Mouse (Mus musculus) testis, adult 2 months (tissue): ENCODE measurements around the gene Farp1. TPM values are rescaled to one million over a fixed set of nuclear protein-coding genes. Genes with fewer than 3 reads are reported as not detected.
"Not testable (repeated sequence)": the region's sequence is repeated elsewhere in the genome, so short reads cannot be mapped to it uniquely, and the experiment has no call there.

Source experiments
- H3K27ac ChIP-seq: fragments of 200-500 bp; 2 replicates; pipeline ENCODE4 v1.5.1; 2012; ENCODE audit warnings: low read depth, low read length; ENCODE audit not compliant: control insufficient read depth, insufficient read depth
- H3K27me3 ChIP-seq: fragments of 200-500 bp; 2 replicates; pipeline ENCODE4 v1.6.1; 2012; ENCODE audit warnings: mild to moderate bottlenecking, low read length, moderate library complexity; ENCODE audit not compliant: control insufficient read depth, insufficient read depth
- H3K36me3 ChIP-seq: fragments of 200-500 bp; 2 replicates; pipeline ENCODE4 v1.6.1; 2012; ENCODE audit warnings: mild to moderate bottlenecking, low read length; ENCODE audit not compliant: control insufficient read depth, insufficient read depth
- H3K4me1 ChIP-seq: fragments of 200-500 bp; 2 replicates; pipeline ENCODE4 v1.6.1; 2012; ENCODE audit warnings: low read length; ENCODE audit not compliant: control insufficient read depth, insufficient read depth
- H3K4me3 ChIP-seq: fragments of 200-500 bp; 2 replicates; pipeline ENCODE4 v1.5.1; 2012; ENCODE audit warnings: low read depth, mild to moderate bottlenecking, low read length, moderate library complexity, mixed read lengths; ENCODE audit not compliant: control insufficient read depth
- CTCF ChIP-seq: fragments of 200-500 bp; IDR thresholded peaks from 2 replicates; pipeline ENCODE4 v1.5.1; 2012; ENCODE audit warnings: low read depth, mild to moderate bottlenecking, inconsistent platforms, low read length, moderate library complexity; ENCODE audit not compliant: control insufficient read depth, insufficient read depth, insufficient replicate concordance
- POLR2A ChIP-seq: fragments of 200-500 bp; IDR thresholded peaks from 2 replicates; pipeline ENCODE4 v1.6.1; 2012; ENCODE audit warnings: low read depth, mild to moderate bottlenecking, inconsistent platforms, low read length, moderate library complexity; ENCODE audit not compliant: control insufficient read depth
- polyA plus RNA-seq: library from polyadenylated mRNA; depleted of rRNA; stranded (reverse); fragments of >200 nt; gene quantifications from 2 replicates; pipeline ENCODE4 v1.2.3, GENCODE M21; 2012

The Farp1 gene
- polyA plus RNA-seq, 1 experiment: 1.4 TPM

DNA sequence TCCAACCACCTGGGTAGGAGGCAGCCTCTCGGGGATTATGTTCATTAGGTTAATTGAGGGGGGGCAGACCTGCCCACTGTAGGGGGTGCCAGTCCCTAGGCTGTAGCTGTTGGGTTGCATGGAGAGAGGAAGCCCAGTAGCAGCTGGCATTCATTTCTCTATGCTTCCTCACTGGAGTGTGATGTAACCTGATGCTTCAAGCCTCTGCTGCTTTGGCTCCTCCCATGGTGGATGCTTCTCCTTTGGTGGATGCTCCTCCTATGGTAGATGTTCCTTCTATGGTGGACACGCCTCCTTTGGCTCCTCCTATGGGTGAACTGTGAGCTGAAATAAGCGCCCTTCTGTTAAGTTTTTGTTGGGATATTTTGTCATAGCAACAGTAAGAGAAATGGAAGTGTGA, 9.1 kb downstream of the Farp1 start:
- no peaks in the 10 kb centered on the region for H3K36me3 ChIP-seq
- TF ChIP-seq CTCF (no peak), POLR2A (no peak)
- no peaks in the 10 kb centered on the region for H3K4me1 ChIP-seq
- no peak overlapping the region for H3K4me3 ChIP-seq
- no peaks in the 10 kb centered on the region for H3K27me3 ChIP-seq
- no peak overlapping the region for H3K27ac ChIP-seq

DNA sequence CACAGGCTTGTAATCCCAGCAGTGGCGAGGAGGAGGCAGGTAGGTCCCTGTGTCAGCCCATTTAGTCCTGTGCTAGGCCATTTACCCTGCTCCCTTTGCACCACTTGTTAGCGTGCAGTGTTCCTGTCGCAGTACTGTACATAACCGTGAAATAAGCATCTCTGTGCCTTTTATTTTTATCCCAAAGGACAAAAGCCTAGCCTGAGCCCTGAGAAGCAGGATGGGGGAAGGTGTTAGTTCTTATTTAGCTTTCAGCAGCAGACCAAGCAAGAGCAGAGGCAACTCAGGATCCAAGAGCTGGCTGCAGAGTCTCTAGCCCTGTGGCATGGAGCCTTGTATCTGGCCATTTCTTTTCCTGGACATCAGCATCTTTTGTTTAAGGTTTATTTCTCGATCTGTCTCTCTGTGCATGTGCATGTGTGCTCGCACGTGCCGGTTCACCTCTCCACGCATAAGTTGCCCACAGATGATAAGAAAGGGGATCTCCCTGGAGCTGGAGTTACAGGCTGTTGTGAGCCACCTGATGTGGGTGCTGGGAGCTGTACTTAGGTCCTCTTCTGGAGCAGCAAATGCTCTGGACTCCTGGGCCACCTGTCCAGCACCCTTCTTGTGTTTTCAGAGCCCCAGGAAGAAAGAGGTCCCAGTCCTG, 11.4 kb downstream of the Farp1 start:
- Histone ChIP-seq H3K4me3 (no peak overlapping the region), H3K27me3 (no peaks in the 10 kb centered on the region), H3K36me3 (no peaks in the 10 kb centered on the region), H3K4me1 (no peaks in the 10 kb centered on the region), H3K27ac (no peak overlapping the region)
- TF ChIP-seq CTCF: no peak
- TF ChIP-seq POLR2A: no peak

DNA sequence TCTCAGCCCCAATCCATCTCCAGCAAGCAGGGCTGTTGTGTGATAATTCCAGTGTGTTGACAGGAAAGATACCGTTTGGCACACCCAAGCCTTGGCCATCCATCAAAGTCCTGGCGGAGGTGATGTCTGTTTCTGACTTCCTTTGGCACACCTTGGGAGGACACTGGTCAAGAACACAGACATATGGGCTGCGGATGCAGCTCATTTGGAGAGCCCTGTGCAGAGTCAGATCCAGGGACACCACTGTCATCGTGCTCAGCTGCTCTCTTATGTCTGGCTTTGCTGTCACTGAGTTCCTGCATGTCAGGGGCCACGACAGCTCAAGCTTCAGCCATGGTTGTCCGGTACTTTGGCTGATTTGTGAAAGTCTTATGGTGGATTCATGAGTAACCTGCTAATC, 12.8 kb downstream of the Farp1 start:
- H3K36me3 ChIP-seq: no peaks in the 10 kb centered on the region
- no peaks in the 10 kb centered on the region for H3K27me3 ChIP-seq
- no peak overlapping the region for H3K27ac ChIP-seq
- no peaks in the 10 kb centered on the region for H3K4me1 ChIP-seq
- H3K4me3 ChIP-seq: no peak overlapping the region
- no peak for TF ChIP-seq POLR2A
- no peak for TF ChIP-seq CTCF

DNA sequence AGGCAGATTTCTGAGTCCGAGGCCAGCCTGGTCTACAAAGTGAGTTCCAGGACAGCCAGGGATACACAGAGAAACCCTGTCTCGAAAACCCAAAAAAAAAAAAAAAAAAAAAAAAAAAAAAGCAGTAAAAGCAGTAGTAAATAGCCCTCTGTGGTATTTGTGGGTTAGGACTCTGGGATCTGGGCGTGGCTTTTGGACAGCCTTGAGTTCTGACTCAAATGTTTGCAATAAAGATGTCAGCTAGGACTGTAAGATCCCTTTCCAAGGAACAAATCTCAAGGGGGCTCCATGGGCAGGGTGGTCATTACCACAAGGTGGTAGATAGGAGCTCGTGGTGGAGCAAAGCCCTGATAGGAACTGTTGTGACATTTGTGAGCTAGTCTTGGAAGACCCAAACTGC, 16.0 kb downstream of the Farp1 start:
- not testable (repeated sequence) for H3K27me3 ChIP-seq, H3K36me3 ChIP-seq, H3K4me1 ChIP-seq, H3K4me3 ChIP-seq, H3K27ac ChIP-seq

DNA sequence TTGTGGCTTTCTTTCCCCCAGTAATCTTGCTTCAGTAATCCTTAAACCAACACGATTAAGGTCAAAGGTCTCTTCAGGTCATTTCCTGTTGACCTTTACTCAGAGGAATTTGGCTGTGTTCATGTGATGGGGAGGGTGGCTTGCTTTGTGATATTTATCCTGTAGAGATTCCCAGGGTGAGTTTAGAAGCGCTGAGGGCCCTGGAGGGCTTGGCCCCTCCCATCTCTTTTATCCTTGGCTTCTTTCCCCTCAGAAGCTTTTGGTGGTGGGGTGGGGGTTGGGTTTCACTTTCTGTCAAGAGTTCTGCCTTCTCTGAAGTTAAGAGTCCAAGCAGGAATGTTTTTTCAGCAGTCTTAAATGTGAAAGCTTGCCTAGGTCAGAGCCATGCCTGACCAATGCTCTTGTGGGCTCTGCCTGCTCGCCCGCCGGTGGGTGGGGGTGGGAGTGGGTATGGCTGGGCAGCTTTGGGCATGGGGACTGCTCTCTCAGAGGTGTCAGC, 18.1 kb downstream of the Farp1 start:
- no peaks in the 10 kb centered on the region for H3K36me3 ChIP-seq
- H3K4me1 ChIP-seq: no peaks in the 10 kb centered on the region
- H3K27ac ChIP-seq: no peak overlapping the region
- no peak overlapping the region for H3K4me3 ChIP-seq
- no peak for TF ChIP-seq POLR2A
- TF ChIP-seq CTCF: no peak
- no peaks in the 10 kb centered on the region for H3K27me3 ChIP-seq

DNA sequence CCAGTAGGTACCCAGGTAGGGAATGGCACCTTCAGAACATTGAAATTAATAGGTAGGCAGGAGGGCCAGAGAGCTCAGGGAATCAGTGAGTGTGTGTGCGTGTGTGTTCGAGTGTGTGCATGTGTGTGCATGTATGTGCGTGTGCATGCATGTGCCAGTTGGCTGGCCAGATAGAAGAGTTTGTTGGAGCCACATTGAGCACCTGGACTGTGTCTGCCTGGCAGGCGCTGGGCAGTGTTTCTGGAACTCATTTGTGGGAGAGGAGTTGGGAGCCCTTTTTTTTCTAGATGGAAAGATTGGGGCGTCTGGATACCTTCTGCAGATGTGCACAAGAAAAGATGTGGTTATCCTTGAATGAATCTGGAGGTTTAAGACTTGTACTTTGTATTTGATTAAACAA, 19.1 kb downstream of the Farp1 start:
- TF ChIP-seq POLR2A (no peak), CTCF (no peak)
- Histone ChIP-seq H3K27me3 (no peaks in the 10 kb centered on the region), H3K27ac (no peak overlapping the region), H3K36me3 (no peaks in the 10 kb centered on the region), H3K4me1 (no peaks in the 10 kb centered on the region), H3K4me3 (no peak overlapping the region)

DNA sequence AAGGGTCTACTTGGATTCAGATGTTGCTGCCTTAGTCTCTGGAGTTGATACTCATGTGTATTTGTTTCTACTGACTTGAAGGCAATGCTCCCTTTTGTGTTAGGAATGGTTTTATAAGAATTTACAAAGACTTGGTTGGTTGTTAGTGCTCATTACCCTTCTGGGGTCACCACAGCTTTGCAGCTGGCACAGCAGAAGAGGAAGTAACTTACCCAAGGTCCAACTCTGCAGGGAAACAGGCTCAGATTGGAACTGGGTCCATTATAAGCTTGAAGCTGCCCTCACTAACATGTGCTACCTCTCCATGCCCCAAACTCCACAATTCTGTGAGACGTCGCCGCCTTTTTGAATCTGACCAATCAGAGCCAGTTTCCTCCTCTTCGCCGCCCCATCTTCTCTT, 22.8 kb downstream of the Farp1 start:
- Histone ChIP-seq H3K4me1 (no peaks in the 10 kb centered on the region), H3K27me3 (no peaks in the 10 kb centered on the region)
- TF ChIP-seq CTCF: no peak
- TF ChIP-seq POLR2A: no peak

DNA sequence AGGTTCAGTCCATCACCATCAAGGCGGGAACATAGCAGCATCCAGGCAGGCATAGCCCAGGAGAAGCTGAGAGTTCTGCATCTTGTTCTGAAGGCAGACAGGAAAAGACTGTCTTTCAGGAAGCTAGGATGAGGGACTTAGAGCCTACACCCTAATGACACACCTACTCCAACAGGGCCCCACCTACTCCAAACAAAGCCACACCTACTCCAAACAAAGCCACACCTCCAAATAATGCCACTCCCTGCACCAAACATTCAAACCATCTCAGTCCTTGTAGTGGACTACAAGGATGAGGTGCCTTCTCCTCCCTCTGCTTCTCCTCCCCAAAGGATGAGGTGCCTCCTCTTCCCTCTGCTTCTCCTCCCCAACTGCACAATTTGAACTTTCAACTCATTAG, 23.5 kb downstream of the Farp1 start:
- H3K36me3 ChIP-seq: no peaks in the 10 kb centered on the region
- H3K4me1 ChIP-seq: no peaks in the 10 kb centered on the region
- TF ChIP-seq CTCF (no peak), POLR2A (no peak)
- H3K27me3 ChIP-seq: no peaks in the 10 kb centered on the region
- H3K27ac ChIP-seq: no peak overlapping the region
- no peak overlapping the region for H3K4me3 ChIP-seq

More for the DNA sequence above, 22.8 kb downstream of the Farp1 start:
- no peak overlapping the region for H3K4me3 ChIP-seq
- no peaks in the 10 kb centered on the region for H3K36me3 ChIP-seq
- no peak overlapping the region for H3K27ac ChIP-seq
